Comparison of ENCODE assay signal across 10 mouse cellular contexts in the genomic region with DNA sequence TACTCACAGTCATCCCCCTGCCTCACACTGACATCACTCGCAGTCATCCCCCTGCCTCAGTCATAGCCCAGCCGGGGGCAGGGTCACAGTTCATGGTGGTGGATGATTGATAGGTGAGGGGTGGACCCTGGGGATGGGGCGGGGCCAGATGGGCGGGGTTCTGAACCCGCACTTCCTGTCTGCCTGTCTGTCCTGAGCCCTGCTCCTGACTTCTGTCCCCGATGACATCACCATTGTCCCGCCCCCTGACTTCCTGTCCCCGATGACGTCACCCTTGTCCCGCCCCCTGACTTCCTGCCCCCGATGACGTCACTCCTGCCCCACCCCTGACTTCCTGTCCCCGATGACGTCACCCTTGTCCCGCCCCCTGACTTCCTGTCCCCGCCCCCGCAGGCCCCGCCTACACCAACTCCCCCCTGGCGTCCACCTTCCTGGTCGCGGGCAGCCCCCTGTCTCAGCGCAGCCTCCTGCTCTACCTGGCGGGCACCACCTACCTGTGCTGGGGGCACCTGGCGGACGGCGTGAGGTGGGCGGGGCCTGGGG. TPM values are rescaled to one million over a fixed set of nuclear protein-coding genes. Genes with fewer than 3 reads are reported as not detected.
DNase-seq lines count a peak whose midpoint lies in the region; ATAC-seq and TF ChIP-seq lines count a peak whose summit lies in the region.
"Had no signal": no experiment of that assay in that cellular context is flagged by ENCODE, and none has a peak within 500 bp of the region (broad histone marks: within the 10 kb centered on the region; RNA-seq: fewer than 3 reads in every experiment).

No protein-coding gene starts in this region.

- no peak overlapping the region for H3K4me3 ChIP-seq in kidney, embryonic 14.5 days (ENCODE audit: low read length)
- no peak overlapping the region for H3K4me3 ChIP-seq in kidney, adult 2 months (ENCODE audit: insufficient read depth, low read depth, low read length)
- peak overlapping the region; percentile 12; the same call in 1 of the 2 replicates for H3K4me3 ChIP-seq in limb, embryonic 12.5 days (replicated peaks)
- no peak overlapping the region for H3K4me3 ChIP-seq in neural tube, embryonic 11.5 days (ENCODE audit: low read depth, low read length)

- no peak overlapping the region for H3K4me2 ChIP-seq in kidney, embryonic 14.5 days (replicated peaks; ENCODE audit: low read depth, low read length)
- no peak overlapping the region for H3K4me2 ChIP-seq in limb, embryonic 12.5 days
- no peak overlapping the region for H3K4me2 ChIP-seq in neural tube, embryonic 11.5 days (ENCODE audit: low read depth)

- no peak overlapping the region for H3K9ac ChIP-seq in kidney, embryonic 14.5 days (ENCODE audit: low read depth, low read length)
- H3K9ac ChIP-seq in limb, embryonic 12.5 days (replicated peaks), result no peak overlapping the region
- H3K9ac ChIP-seq in neural tube, embryonic 11.5 days (ENCODE audit: low read length), result no peak overlapping the region

- 79% methylated on average over 26 of the region's 27 CpGs for WGBS in kidney, embryonic 14.5 days
- WGBS in kidney, adult 2 months, result 85% methylated on average over 27 of the region's 27 CpGs
- 83% methylated on average over 27 of the region's 27 CpGs for WGBS in limb, embryonic 12.5 days
- 83% methylated on average over 26 of the region's 27 CpGs for WGBS in neural tube, embryonic 11.5 days

- no peaks in the 10 kb centered on the region for H3K4me1 ChIP-seq in kidney, embryonic 14.5 days (ENCODE audit: control insufficient read depth, insufficient read depth, low read length)
- no peaks in the 10 kb centered on the region for H3K4me1 ChIP-seq in kidney, adult 2 months (ENCODE audit: control insufficient read depth, insufficient read depth, low read length)
- no peaks in the 10 kb centered on the region for H3K4me1 ChIP-seq in limb, embryonic 12.5 days (replicated peaks)
- H3K4me1 ChIP-seq in neural tube, embryonic 11.5 days (ENCODE audit: control insufficient read depth, insufficient read depth, low read length), result no peaks in the 10 kb centered on the region

- TF ChIP-seq POLR2A in kidney, adult 2 months (IDR thresholded peaks at IDR 0.05; ENCODE audit: low read depth, low read length), result no peak

- H3K27ac ChIP-seq in kidney, embryonic 14.5 days (ENCODE audit: low read depth, low read length), result no peak overlapping the region
- H3K27ac ChIP-seq in kidney, adult 2 months (ENCODE audit: insufficient read depth, low read depth, low read length), result no peak overlapping the region
- no peak overlapping the region for H3K27ac ChIP-seq in limb, embryonic 12.5 days
- H3K27ac ChIP-seq in neural tube, embryonic 11.5 days (ENCODE audit: low read depth, low read length), result no peak overlapping the region

- peaks cover 51% of the 10 kb centered on the region for H3K9me3 ChIP-seq in kidney, embryonic 14.5 days (ENCODE audit: control insufficient read depth, low read length)
- H3K9me3 ChIP-seq in limb, embryonic 12.5 days, result peaks cover 55% of the 10 kb centered on the region
- peaks cover 39% of the 10 kb centered on the region for H3K9me3 ChIP-seq in neural tube, embryonic 11.5 days (ENCODE audit: control insufficient read depth, low read length)

- H3K36me3 ChIP-seq in kidney, embryonic 14.5 days (ENCODE audit: control insufficient read depth, insufficient read depth, low read length), result no peaks in the 10 kb centered on the region
- no peaks in the 10 kb centered on the region for H3K36me3 ChIP-seq in kidney, adult 2 months (ENCODE audit: control insufficient read depth, insufficient read depth, low read length)
- H3K36me3 ChIP-seq in limb, embryonic 12.5 days, result peaks cover 50% of the 10 kb centered on the region
- H3K36me3 ChIP-seq in neural tube, embryonic 11.5 days (ENCODE audit: control insufficient read depth, insufficient read depth, low read length), result peaks cover 5% of the 10 kb centered on the region

- no peak for DNase-seq in kidney, adult 2 months
- peak; percentile 68 for DNase-seq in CD4-positive, CD25-positive, alpha-beta regulatory T cell, adult 2 months (ENCODE audit: low read depth, low spot score)
- peak; percentile 68 for DNase-seq in cerebellum, adult 9-11 months
- DNase-seq in neural tube, embryonic 11.5 days (ENCODE audit: low spot score), result peak; percentile 43

- no peaks in the 10 kb centered on the region for H3K27me3 ChIP-seq in kidney, embryonic 14.5 days (ENCODE audit: control insufficient read depth, insufficient read depth, low read length)
- no peaks in the 10 kb centered on the region for H3K27me3 ChIP-seq in kidney, adult 2 months (replicated peaks; ENCODE audit: control insufficient read depth, insufficient read depth, low read length)
- H3K27me3 ChIP-seq in limb, embryonic 12.5 days, result no peaks in the 10 kb centered on the region
- H3K27me3 ChIP-seq in neural tube, embryonic 11.5 days (ENCODE audit: control insufficient read depth, insufficient read depth, low read length), result no peaks in the 10 kb centered on the region

- peak; percentile 57; the same call in 1 of the 2 replicates for ATAC-seq in kidney, embryonic 14.5 days (ENCODE audit: low FRiP score, low TSS enrichment)
- ATAC-seq in granulocyte monocyte progenitor cell, adult 5-6 weeks (replicated peaks; ENCODE audit: poor library complexity, severe bottlenecking), result peak; percentile 30
- ATAC-seq in limb, embryonic 12.5 days (ENCODE audit: insufficient number of reproducible peaks, insufficient read depth, low FRiP score, low TSS enrichment, low read depth), result peak; percentile 65; the same call in 1 of the 2 replicates
- ATAC-seq in neural tube, embryonic 11.5 days (ENCODE audit: insufficient read depth, low FRiP score, low TSS enrichment), result 0 out of 2 replicates have a peak, but pooled peaks have one; percentile 36
- ATAC-seq in frontal cortex, adult (ENCODE audit: low TSS enrichment), result no peak; the same call in 1 of the 2 replicates

- no peak for TF ChIP-seq CTCF in kidney, adult 2 months (conservative IDR thresholded peaks at IDR 0.05; ENCODE audit: insufficient read depth, insufficient read length, low read depth, low read length)

RNA-seq across cellular contexts. Expression of a gene that starts 1.9 kb away (rescaled TPM):
- not detected in 2 replicates for polyA plus RNA-seq in kidney, embryonic 14.5 days (2014; fragmentation: Nextera tagmentation; extraction: Ambion mirVana)
- not detected in 2 replicates for polyA plus RNA-seq in kidney, adult 2 months (2012; rRNA removed)
- not detected in 2 replicates for total RNA-seq in granulocyte monocyte progenitor cell, adult 5-6 weeks (2014; fragmentation: Nextera tagmentation)
- total RNA-seq in granulocyte monocyte progenitor cell, adult 5-6 weeks (2017), result not detected in 2 replicates
- polyA plus RNA-seq in limb, embryonic 12.5 days (2016; fragmentation: Nextera tagmentation; extraction: Ambion mirVana), result not detected in 2 replicates
- polyA plus RNA-seq in neural tube, embryonic 11.5 days (2014; fragmentation: Nextera tagmentation; extraction: Ambion mirVana), result not detected in 2 replicates
- total RNA-seq: hematopoietic stem cell, adult 5-6 weeks had no signal
- polyA plus RNA-seq: spleen, adult 2 months had no signal
